Mouse (Mus musculus) cerebellum, adult 2 months (tissue): Measurements from ENCODE around the gene Cdkl4. TPM values are rescaled to one million over a fixed set of nuclear protein-coding genes. Genes with fewer than 3 reads are reported as not detected.
"Not testable (repeated sequence)": the region's sequence is repeated elsewhere in the genome, so short reads cannot be mapped to it uniquely, and the experiment has no call there.

Experiments used
- DNase-seq, 2 experiments: peaks; one replicate each; pipeline ENCODE4 v3.0.0; 2021
- H3K27ac ChIP-seq: fragments of 200-500 bp; 2 replicates; pipeline ENCODE4 v1.5.1; 2012; ENCODE audit warnings: low read length, control low read depth, inconsistent platforms; ENCODE audit not compliant: insufficient read depth
- H3K27me3 ChIP-seq: fragments of 200-500 bp; 2 replicates; pipeline ENCODE4 v1.6.1; 2012; ENCODE audit warnings: inconsistent platforms, mild to moderate bottlenecking, low read length, moderate library complexity; ENCODE audit not compliant: control insufficient read depth, insufficient read depth
- H3K4me1 ChIP-seq: fragments of 200-500 bp; 2 replicates; pipeline ENCODE4 v1.6.1; 2011; ENCODE audit warnings: low read length; ENCODE audit not compliant: control insufficient read depth, insufficient read depth
- H3K4me3 ChIP-seq: fragments of 200-500 bp; replicated peaks from 2 replicates; pipeline ENCODE3; 2011; ENCODE audit warnings: mild to moderate bottlenecking, low read depth, low read length, control low read depth; ENCODE audit not compliant: insufficient read depth
- CTCF ChIP-seq: fragments of 200-500 bp; IDR thresholded peaks from 2 replicates; pipeline ENCODE4 v1.5.1; 2011; ENCODE audit warnings: low read depth, mild to moderate bottlenecking, control low read depth, low read length, moderate library complexity, borderline replicate concordance; ENCODE audit not compliant: insufficient read depth
- POLR2A ChIP-seq: fragments of 200-500 bp; IDR thresholded peaks from 2 replicates; pipeline ENCODE4 v1.6.1; 2011; ENCODE audit warnings: low read length, control low read depth, borderline replicate concordance; ENCODE audit not compliant: insufficient read depth
- WGBS: fragments of 180-500 bp; shearing (Covaris S2); methylation state at CpG from one replicate; pipeline ENCODE4 v1.1.7; 2018; 5-methylcytosine and 5-hydroxymethylcytosine counted together
- polyA plus RNA-seq: library from polyadenylated mRNA; depleted of rRNA; stranded (reverse); fragments of >200 nt; gene quantifications from 2 replicates; pipeline ENCODE4 v1.2.3, GENCODE M21; 2012

Gene Cdkl4
- polyA plus RNA-seq, 1 experiment, result 1.3 TPM

DNA sequence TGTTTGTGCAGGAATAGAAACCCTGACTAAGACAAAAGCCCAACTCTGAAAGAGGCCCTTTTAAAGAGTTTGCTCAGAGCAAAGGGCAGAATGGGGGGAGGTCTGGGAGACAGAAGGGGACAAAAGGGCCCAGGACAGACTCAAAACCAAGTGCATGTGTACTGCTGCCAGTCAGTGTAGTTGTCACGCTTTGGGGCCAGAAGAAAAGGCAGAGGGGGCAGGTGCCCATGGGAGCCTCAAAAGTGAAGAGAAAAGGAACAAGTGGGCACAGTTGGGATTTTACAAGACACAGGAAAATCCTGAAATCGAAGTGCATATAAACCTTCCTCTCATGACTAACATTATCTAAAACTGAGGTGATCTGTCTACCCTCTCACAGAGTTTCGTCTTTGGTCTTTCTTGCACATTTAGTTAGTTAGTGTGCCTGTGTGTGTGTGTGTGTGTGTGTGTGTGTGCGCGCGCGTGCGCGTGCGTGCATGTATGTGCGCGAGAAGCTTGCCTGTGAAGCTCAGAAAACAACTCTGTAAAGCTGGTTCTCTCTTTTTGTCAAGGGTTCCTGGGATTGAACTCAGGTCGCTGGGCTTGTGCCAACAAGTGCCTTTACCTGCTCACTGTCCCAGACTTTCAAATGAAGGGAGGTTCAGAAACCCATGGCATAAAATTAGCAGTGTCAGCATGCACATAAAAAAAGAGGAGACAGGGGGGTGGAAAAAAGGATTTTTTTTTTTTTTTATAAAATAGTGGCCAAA, 5.3 kb downstream of the Cdkl4 start:
- H3K27me3 ChIP-seq, result no peaks in the 10 kb centered on the region
- DNase-seq, result no peak
- 94% methylated on average over 13 of the region's 13 CpGs for WGBS
- no peak overlapping the region for H3K27ac ChIP-seq
- TF ChIP-seq POLR2A (no peak), CTCF (no peak)
- H3K4me1 ChIP-seq, result no peaks in the 10 kb centered on the region
- H3K4me3 ChIP-seq, result no peak overlapping the region

DNA sequence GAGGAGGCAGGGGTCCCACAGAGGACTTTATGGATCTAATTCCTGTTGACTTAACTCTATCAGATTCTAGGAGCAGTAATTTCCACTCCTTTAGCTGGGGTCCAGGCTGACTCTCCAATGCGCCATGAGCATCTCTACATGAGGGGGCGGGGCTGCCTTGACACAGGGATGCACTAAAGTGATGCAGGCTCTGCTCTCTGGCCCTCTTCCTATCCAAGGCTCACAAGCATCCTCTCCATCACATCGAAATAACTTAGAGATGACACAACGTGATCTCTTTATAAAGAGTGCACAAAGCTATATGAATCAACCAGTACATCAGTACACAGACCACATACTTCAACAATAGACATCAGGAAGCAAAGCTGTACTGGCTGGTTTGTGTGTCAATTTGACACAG, 6.2 kb downstream of the Cdkl4 start:
- TF ChIP-seq CTCF (no peak), POLR2A (no peak)
- Histone ChIP-seq H3K27me3 (no peaks in the 10 kb centered on the region), H3K4me3 (no peak overlapping the region), H3K27ac (no peak overlapping the region), H3K4me1 (no peaks in the 10 kb centered on the region)
- 85% methylated on average over 4 of the region's 4 CpGs for WGBS
- no peak for DNase-seq

DNA sequence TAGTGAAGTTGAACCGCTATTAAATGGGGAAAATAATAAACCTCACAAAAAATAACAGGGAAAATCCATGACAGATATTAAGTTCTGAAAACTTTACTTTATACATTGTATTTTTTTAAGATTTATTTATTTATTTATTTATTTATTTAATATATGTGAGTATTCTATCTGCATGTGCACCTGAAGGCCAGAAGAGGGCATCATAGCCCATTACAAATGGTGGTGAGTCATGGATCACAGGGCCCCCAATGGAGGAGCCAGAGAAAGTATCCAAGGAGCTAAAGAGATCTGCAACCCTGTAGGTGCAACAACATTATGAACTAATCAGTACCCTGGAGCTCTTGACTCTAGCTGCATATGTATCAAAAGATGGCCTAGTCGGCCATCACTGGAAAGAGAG, 7.9 kb downstream of the Cdkl4 start:
- not testable (repeated sequence) for H3K4me1 ChIP-seq, H3K27me3 ChIP-seq, H3K4me3 ChIP-seq, H3K27ac ChIP-seq, DNase-seq
- 98% methylated on average over 1 of the region's 2 CpGs for WGBS

DNA sequence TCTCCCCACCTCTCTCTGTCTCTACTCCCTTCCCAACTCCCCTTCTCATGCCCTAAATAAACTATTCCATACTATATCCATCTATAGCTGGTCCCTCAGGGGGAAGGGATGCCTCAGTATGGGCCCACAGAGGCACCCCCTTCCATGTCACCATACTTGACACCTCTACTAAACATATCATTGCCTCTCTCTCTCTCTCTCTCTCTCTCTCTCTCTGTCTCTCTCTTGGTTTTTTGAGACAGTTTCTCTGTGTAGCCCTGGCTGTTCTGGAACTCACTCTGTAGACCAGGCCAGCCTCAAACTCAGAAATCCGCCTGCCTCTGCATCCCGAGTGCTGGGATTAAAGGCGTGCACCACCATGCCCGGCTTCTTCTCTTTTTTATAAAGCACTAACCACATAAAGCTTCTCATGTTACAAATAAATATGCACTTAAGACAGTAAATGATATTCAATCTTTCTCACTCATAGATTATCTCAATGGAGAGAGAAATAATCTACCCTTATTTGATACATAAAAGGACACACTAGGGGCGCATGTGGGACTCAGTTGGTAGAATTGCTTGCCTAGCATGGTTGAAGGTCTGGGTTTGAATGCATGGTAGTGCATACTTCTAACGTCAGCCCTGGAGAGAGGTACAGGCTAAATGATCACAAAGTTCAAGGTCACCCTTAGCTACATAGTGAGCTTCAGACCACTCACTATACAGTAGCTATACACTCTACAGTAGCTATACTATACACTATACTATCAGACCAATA, 8.6 kb downstream of the Cdkl4 start:
- TF ChIP-seq POLR2A (no peak), CTCF (no peak)
- no peaks in the 10 kb centered on the region for H3K27me3 ChIP-seq
- H3K27ac ChIP-seq, result no peak overlapping the region
- H3K4me3 ChIP-seq, result no peak overlapping the region
- 93% methylated on average over 6 of the region's 6 CpGs for WGBS
- no peaks in the 10 kb centered on the region for H3K4me1 ChIP-seq
- no peak for DNase-seq

DNA sequence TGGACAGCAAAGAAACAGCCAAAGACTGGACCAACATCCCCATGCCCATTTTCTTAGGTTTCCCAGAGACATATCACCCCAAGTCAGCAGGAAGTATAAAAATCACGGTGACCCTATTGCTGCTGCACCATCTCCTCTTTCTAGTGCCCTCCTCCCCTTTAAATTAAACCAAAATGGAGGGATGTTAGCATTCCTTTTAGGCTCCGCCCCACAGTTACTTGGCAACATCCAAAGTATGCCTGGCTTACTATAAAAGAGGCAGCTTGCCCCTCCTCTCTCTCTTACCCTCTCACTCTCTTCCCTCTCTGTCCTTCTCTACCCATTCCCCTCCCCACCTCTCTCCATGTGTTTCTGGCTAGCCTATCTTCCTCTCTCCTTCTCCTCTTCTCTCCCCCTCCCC, 9.2 kb downstream of the Cdkl4 start:
- WGBS, result 81% methylated on average over 2 of the region's 2 CpGs
- Histone ChIP-seq H3K4me3 (no peak overlapping the region), H3K27ac (no peak overlapping the region), H3K4me1 (no peaks in the 10 kb centered on the region), H3K27me3 (no peaks in the 10 kb centered on the region)
- TF ChIP-seq CTCF (no peak), POLR2A (no peak)
- no peak for DNase-seq

DNA sequence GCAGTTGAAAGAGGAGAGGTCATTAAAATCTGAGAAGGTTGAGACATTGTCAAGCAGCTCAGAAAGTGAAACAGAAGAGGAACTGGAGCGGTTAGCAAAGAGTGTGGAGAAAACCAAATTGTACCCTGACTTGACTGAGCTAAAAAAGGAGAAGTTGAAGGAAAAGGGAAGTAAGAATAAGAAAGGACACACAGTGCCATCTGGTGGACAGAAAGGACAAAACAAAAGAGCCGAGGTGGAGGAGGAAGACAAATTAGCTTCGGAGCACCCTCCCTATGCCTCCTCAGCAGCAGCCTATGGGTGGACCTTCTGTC, 13.0 kb downstream of the Cdkl4 start:
- no peak overlapping the region for H3K4me3 ChIP-seq
- no peak overlapping the region for H3K27ac ChIP-seq
- DNase-seq, result no peak
- peak; percentile 19; the same call in 1 of the 2 replicates for TF ChIP-seq CTCF
- no peak for TF ChIP-seq POLR2A
- WGBS, result 44% methylated on average over 3 of the region's 3 CpGs
- no peaks in the 10 kb centered on the region for H3K27me3 ChIP-seq
- H3K4me1 ChIP-seq, result no peaks in the 10 kb centered on the region

DNA sequence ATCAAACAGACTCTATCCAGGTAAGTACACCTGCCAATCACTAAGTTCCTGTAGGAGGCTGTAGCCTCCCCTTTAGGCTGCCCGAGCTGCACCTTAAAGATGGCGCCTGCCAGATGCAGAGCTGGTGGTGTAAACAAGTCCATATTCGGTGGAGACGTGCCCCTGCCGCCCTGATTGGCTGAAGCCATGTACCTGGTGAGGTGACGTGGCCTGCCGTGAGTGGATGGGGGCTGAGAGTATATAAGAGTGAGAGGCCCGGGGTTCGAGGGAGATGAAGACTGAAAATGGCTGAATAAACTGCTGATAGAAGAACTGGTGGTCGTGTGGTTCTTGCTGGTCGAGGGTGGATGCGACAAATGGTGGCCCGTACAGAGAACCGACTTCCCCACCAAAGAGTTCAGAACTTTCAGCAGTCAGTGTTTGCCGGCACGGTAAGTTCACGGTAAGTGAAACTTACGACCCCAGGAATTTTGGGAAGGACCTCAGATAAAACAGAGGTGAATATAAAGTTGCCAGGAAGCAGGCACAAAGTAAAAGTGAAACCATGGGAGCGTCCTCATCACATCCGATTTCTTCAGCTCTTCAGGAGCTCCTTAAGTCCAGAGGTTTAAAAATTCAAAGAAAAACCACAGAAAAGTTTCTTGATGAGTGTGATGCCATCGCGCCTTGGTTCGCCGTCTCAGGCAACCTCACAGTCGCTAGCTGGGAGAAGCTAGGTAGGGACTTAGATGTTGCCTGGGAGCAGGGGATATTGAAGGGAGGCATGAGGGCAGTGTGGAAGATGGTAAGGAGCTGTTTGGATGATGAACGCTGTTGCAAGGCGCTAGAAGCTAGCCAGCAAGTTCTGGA, 13.6 kb downstream of the Cdkl4 start:
- H3K27ac ChIP-seq, H3K27me3 ChIP-seq, H3K4me3 ChIP-seq, DNase-seq, H3K4me1 ChIP-seq: not testable (repeated sequence)
- 96% methylated on average over 27 of the region's 27 CpGs for WGBS

DNA sequence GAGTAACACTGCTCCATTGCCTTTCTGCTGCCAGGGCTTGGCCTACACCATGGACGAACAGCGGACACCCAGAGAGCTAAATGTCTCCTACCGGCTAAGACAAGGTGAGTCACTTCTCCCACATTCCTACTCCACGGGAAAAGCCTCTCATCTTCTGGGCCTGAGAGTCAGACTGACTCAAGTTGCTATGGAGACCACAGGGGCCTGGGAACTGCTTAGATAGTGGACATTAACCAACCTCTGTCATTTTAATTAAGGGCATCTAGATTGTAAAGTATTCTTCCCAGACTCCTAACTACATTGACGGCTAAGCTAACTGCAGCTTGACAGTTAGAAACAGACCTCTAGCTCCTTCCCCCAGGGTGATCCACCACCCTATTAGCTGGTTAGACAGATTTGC, 14.8 kb downstream of the Cdkl4 start:
- TF ChIP-seq CTCF (no peak), POLR2A (no peak)
- DNase-seq, result no peak
- Histone ChIP-seq H3K27me3 (no peaks in the 10 kb centered on the region), H3K27ac (no peak overlapping the region), H3K4me3 (no peak overlapping the region), H3K4me1 (no peaks in the 10 kb centered on the region)
- 69% methylated on average over 5 of the region's 5 CpGs for WGBS
